Mouse (Mus musculus) cerebellum, adult 11 months (tissue): Measurements from ENCODE around the gene Tmem178.

Source experiments
- DNase-seq: peaks from one replicate; pipeline ENCODE4 v3.0.0; 2022

The Tmem178 gene

DNA sequence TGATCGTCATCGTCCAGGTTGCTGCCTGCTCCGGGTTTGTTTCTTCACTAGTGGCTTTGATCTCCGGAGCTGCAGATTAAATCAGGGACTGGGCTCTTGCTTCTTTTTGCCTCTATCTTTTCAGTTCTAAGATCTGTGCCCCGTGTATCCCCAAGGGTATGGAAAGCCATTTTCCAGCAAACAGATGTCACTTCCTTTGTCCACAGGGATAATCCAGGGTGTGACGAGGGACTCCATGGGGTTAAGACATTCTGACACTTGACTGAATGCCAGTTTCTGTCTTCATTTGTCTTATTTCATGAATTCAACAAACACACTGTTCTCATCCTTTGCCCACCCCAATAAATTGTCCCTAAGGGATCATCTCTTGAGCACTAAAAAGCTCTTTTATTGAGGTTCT lies 54.5 kb downstream of the Tmem178 start:
- no peak for DNase-seq

- no peak for DNase-seq
Observed at GRCm38 (mm10) chr17:81001010-81001409, 56.6 kb downstream of the Tmem178 start.

DNA sequence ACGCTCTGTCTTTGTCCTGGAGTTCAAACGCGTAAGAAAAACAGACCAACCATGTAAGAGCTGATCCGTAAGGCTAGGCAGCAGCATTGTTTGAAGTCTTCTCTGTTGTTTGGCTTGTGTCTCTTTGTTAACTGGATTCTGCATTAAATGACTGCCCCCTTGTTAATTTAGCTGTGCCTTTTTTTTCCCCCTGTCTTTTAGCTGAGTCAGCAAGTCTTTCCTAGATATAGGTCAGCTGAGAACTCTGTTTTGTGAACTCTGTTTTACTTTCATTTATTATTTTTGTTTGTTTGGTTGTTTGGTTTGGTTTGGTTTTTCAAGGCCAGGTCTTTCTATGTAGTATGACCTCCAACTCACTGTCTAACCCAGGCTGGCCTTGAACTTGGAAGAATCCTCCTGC lies 57.2 kb downstream of the Tmem178 start:
- DNase-seq, result no peak

DNA sequence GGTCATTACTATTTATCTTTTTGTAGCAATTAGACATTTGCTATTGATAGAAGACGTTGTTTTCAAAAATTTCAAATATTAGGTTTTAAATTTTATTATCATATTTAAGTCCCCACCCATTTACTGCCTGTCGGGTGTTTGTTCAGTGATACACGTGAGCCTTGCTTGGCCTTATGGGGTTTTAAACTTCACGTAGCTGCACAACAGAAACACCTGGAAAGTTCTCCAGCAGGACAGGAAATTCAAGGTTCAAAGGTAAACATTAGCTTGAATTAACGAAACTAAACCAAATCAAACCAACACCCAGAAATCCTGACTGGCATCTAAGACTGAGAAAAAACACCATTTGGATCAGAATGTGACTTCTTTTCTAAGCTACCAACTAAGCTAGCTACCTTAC lies 57.7 kb downstream of the Tmem178 start:
- no peak for DNase-seq

GRCm38 (mm10) chr17:81004454-81004853 lies 60.0 kb downstream of the Tmem178 start:
- no peak for DNase-seq

DNA sequence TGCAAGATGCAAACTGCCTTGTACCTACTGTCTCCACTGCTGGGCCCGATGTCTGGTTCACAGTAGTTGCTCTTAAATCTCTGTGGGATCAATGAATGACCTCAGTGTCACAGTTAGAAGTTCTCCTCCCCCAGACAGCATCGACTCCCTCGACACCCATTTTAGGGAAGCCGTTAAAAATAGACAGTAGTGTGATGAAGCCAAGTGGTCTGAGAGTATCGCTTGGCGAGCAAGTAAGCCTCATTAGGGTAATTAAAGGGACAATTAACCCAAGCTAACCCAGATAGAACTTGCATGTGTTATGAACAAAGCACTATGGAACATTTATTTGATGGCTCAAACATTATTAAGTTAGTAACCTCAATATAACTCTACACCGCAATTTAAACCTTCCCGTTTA lies 60.9 kb downstream of the Tmem178 start:
- no peak for DNase-seq

GRCm38 (mm10) chr17:81009112-81009511 lies 64.7 kb downstream of the Tmem178 start:
- no peak for DNase-seq

DNA sequence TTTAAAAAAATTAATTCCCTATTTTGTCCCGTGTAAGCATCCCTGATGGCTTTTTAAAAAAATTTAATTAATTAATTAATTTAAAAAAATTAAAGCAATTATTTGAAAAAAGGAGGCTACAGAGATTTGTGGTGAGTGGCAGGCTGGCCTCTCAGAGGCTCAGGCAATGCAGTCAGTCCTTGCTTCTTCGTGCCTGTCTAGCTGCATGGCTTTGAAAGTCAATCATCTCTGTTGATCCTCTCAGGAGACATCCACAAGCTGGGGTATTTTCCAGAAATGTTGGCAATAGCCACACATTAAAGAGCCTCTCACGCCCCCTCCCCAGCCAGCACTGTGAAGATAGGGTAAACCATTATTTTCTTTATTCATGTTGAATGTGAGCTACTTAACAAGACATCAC lies 65.8 kb downstream of the Tmem178 start:
- DNase-seq, result no peak

DNA sequence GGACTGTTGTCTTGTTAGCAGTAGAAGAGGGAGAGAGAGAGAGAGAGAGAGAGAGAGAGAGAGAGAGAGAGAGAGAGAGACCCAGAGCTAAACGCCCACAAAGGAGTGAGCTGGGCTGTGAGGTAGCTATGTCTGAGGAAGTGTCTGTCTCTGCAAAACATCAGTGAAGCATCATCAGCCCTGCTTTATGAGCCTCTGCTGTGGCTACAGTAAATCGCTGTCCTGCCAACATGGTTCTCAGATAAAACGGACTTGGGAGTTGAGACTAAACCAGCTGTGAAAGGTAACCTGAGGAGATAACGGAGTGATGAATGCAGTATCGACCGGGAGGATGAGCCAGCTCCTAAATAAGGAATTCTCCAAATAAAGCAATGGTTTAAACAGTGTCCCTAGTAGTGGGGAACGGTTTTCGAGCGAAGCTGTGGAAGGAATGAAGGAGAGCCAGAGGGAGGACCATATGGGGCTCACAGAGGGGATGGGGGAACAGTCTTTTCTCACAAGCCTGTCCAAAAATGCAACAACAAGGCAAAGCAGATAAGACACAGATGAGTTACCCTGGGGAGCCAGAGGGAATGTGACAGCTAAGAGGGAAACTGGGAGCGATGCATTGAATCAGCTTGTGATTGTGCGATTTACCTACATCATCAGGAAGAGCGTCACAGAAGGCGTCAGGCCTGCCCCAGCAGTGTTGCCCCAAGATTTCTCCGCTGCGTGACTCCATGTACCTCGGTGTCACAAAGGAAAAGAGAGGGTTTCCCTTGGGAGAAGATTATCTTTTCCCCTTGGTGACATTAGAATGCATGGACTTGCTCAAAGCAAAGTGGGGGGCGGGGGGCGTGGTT lies 66.6 kb downstream of the Tmem178 start:
- DNase-seq, result no peak

DNA sequence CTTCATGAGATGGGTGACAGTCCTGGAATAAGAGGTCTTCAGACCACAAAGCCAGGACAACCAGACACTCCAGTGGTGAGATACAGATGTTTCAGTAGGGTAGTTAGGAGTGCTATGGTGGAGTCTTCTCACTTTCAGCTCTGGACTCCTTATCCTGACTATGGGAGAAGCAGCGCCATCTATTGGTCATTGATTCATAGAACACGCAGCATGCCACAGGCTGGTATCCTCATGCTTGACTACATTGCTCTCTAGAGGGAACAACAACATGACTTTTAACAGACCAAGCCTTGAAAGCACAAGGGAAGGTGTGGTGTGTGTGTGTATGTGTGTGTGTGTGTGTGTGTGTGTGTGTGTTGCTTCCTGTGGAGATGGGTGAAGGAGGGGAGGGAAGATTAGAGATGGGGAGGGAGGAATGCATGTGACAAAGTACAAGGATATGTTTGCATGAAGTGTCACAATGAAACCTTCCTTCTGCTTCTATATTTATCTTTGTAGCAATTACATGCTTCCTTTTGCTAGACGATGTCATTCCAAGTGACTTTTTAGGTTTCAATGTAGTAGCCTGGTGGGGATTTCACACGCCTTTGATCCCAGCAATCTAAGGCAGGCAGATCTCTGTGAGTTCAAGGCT lies 71.5 kb downstream of the Tmem178 start:
- peak; percentile 45 for DNase-seq

DNA sequence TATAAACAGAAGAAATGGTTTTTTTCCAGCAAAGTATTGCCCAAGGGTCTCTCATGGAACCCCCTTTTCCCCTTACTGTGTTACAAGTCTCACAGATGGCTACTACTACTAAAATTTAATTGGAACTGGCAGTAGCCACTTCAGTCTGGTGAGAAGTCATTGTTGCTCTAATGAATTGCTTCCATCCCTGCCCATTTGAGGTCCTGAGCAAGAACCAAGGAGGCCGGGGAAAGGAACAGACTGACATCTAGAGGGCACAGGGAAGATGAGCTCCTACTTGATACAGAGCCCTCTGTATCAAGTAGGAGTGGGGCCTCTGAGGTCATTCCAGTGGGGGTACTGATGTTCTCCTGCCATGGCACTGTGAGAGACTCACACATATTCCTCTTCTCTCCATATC lies 72.7 kb downstream of the Tmem178 start:
- DNase-seq, result no peak

- DNase-seq, result no peak
Observed at GRCm38 (mm10) chr17:81027331-81027730, 82.9 kb downstream of the Tmem178 start.

GRCm38 (mm10) chr17:81031830-81032442 lies 87.5 kb downstream of the Tmem178 start:
- DNase-seq, result no peak

DNA sequence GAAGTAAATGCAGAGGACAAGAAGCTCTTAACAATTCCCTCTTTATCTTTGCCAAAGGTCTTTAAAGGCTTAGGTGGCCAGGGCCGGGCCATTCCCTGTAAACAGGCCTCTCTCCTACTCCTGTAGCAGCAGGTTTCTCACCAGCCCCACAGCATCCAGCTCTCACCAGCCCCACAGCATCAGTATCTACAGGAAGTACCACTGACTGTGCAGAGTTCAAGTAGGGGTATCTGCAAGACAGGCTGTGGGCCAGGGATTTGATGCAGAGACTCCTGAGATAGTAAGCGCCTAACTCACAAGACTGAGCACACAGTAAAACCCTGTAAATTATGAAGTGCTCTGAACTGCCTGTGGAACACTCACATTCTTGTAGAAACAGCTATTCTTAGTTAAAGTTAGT lies 88.5 kb downstream of the Tmem178 start:
- no peak for DNase-seq

DNA sequence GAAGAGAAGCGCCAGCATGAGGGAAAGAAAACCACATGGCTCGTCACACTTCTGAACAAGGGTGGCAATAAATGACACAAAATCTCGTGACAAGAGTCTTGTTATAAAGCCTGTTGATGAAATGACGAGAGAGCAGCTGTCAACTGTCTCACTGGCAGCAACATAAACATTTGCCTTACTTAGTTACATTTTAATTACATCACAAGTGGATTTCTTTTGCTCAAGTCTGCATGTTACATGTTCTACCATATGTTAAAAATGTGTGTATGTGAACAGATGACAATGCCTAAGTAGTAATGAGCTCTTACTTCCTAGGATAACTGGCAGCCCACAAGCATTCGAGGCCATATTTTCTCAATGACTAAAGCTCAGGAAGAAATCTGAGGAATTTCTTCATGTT lies 90.9 kb downstream of the Tmem178 start:
- no peak for DNase-seq

DNA sequence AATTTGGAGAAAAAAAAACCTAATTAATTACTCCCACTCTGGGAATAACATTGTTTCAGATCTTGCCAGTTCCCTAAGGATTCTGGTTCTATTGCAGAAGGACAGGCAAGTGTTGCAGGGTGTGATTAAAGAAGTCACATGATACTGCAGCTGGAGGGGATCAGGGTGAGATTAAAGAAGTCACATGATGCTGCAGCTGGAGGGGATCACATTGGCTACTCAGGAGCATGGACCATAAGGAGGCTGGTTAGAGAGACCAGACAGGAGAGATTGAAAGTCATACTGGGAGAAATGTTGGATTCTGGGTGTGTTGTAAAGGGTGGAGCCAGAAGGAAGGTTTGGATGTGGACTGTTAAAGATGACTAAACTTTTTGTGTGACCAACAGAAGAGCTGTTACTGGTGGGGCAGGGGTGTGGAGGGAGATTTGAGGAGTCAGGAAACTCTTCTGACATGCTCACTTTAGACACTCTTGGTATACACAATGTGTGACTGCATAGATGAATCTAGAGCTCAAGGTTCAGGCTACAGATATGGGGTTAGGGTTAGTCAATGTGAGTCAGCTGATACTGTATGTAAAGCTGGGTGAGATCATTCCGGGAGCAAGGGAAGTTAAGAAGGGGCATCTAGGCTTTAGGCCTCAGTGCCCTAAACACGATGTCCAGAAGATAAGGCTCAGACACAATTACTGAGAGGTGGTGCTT lies 94.4 kb downstream of the Tmem178 start:
- DNase-seq, result no peak

DNA sequence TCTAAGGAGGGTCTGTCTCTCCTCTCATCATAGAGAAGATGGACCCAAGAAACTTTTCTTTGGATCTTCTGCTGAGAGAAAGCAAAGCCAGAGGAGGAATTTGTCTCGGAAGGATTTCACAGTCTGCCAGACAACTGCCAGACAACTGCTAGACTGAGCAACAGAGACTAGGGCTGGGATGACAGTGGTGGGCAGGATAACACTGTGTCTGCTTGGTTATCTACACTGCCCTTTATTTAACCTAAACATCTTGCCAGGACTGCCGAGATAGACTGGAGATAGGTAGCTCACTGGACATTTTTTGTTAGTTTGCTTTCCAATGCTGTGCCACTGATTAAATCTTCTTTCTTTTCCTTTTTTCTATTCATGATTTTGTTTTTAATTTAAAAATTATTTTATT lies 97.2 kb downstream of the Tmem178 start:
- DNase-seq, result no peak

DNA sequence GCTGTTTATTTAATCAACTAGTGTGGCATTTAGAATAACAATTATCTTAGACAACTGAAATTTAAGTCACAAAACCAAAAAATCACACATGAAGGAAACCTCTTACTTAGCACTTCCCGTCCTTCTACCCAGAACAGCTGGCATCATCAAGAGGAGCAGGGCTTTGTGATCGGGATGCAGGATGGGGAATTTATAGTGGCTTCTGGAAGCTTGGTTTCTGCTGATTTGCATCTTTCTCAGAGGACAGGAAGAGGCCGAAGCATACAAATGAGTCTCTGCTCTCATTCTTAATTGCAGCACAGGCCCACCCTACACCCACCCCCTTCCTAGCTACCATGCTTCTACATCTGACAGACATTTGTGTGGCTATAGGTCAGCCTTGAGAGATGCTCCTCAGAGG lies 99.9 kb downstream of the Tmem178 start:
- DNase-seq, result no peak

DNA sequence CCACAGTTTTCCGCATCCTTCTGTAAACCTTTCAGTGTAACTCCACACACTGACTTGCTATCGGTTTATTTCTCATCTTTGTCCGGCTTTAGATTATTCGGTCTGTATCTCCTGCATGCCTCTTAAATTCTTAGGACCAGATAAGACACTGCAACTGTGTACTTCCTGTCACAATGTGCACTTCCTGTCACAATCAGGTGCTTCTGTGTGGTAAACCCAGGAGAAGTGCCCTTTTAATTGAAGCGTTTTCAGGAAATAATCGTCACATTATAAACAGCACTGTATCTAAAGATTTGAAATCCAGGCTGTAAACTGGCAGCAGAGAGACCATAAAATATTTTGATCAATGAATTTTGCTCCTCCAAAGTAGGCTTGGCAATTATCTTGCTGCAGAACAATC lies 100.7 kb downstream of the Tmem178 start:
- DNase-seq, result no peak

GRCm38 (mm10) chr17:81045525-81046150 lies 101.2 kb downstream of the Tmem178 start:
- no peak for DNase-seq

DNA sequence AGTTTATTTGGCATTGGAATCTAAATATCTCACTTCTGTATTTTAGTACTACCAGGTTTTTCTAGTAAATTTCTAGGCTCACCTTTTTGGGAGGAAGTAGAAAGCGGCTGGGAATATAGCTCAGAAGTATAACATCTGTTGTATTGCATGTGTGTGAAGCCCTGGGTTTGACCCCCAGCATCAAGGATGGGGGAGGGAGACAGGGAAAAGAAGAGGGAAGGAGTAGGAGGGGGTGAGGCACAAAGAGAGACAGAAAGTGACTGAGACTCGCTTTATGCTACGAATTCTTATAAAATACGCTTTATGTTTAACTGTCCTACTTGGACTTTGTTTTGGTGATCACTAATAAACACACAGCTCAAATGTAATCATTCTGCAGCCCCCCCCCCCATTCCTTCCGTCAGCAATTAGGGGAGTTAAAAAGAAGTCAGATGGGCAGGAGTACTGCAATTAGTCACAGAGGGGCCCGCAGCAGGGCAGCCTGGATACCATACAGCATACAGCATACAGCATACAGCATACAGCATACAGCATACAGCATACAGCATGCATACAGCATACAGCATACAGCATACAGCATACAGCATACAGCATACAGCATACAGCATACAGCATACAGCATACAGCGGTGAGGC lies 103.6 kb downstream of the Tmem178 start:
- no peak for DNase-seq
